Mouse (Mus musculus): ENCODE data around the gene Pitpnm2.

Gene Pitpnm2

DNA sequence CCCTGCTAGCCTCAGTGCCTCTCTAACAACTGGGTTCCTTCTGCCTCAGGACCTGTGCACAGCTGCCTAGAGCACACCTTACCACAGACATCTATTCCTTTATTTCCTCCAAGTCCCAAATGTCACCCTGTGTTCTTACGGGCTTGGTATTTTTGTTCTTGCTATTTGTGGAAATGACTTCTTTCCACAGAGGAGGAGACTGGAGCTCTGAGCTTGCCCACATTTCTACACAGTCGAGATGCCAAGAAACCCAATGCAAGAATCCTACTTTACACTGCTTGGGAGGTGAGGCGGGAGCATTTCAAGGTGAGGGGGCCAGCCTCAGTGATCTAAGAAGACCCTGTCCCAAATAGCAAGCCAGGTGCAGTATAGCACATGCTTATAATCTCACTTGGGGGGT is 164.0 kb downstream of the Pitpnm2 start:
- DNase-seq = no peak

DNA sequence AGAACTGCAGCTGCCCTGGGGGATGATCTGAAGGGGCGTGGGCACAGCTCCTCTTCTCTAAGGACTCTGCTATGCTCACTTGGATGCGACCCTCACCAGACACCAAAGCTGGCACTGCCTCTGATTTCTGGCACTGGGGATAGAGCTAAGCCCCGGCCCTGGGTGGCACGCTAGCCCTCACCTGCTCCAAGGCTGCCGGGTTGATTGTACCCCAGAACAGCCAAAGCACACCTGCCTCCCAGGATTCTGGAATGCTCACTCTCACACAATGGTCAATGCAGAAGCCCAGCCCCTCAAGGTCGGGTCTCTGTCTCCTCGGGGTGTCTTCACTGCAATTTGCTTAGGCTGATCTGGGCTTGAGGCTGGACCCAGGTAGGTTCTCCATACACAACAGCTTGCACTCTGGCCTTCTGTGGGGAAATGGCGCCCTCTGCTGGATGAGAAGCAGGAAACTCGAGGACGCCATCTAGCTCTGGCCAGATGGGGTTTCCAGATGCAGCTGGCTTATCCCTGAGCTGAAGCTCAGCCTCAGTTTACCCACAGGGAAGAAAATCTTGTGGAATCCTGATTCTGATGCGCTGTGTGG is 164.9 kb downstream of the Pitpnm2 start:
- DNase-seq = peak; percentile 82

DNA sequence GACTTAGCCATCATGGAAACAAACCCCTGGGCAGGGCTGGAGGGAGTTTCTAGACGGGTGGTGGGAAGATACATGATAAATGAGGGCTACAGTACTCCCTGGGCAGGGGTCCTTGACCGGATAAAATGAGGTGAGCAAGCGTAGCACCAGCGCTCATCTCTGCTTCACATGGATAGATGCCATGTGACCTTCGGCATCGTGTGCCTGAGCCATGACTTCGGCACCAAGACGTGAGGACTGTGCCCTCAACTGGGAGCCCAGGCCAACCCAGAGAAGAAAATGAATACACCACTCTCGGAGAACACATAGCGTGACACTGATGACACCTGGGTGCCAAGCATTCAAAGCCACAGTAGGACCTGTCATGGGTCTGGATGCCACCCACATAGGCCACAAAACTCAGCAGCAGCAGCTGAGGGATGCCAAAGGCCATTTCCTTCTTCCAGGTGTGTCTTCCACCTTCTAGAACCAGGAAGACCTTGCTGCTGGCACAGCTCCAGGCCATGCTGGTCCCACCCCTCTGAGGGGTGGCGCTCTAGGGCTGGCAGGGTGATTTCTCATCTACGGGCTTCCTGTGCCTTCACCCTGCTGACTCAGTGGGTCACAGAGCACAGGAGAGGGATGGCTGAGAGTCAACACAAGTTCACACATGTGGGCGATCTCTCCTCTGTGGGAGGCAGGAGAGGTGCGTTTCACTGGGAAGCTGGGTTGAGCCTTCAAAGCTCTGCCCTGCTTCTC is 165.5 kb downstream of the Pitpnm2 start:
- no peak for DNase-seq

DNA sequence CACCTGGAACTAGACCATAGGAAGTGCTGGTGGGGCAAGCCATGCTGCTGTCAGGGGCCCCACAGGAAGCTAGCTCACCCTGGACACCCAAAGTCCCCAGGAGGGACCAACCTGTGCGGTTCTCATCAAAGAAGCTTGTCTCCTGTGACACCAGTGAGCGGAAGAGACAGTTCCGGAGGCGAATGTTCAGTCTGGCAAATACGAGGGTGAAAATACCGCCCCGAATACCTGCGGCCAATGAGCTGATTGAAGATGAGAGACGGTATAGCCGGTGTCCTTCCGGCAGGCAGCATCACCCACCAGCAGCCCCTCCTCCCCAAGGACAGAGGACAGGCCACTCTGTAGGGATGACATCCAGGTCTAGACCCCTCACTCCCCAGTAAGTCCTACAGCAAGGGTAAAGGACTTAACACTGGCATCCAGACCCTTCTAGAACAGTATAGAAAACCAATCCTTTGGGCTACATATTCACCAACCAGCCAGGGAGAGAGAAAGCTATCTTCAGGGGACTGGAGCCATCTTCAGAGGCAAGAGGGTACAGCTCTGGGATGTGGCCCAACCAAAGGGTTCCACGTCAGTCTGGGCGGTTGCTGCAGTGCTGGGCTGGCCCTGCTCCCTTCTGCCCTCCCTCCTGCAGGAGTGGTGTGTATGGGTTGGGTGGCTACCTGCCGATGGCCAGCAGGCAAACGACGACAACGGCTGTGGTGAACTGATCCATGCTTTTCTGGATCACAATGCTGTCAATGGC is 166.4 kb downstream of the Pitpnm2 start:
- no peak for DNase-seq

DNA sequence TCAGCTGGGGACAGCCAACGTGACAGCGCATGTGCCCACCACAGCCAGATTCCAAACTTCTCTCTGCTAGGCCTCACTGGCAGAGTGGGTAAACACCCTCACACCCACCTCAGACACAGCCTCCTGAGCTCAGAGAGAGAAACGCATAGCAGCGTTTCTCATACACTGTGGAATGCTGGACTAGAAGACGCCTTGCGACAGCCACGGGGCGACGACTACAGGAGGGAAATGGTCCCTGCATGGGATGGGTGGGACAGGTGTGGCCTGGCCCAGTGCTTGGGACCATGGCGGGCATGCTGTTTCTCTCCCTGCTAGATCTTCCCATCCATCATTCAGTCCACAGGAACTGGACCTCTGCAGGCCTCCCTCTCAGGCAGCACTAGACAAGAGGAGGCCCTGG is 167.1 kb downstream of the Pitpnm2 start:
- DNase-seq = no peak

DNA sequence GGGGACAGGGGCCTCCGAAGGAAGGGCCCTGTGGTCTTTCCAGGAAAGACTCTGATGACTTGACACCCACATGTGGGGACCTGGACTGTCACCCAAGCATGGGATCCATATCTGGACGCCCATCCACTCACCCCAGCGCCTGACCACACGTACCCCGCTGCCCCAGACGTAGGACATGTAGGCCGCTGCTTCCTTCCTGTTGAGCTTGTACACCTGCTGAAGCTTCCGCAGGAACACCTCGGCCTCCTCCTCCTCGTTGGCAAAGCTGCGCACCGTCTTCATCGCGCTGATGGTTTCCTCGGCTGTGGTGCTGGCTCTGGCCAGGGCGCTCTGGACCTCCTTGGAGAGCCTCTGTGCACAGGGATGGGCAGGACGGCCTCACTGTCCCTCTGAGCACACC is 169.7 kb downstream of the Pitpnm2 start:
- no peak for DNase-seq

DNA sequence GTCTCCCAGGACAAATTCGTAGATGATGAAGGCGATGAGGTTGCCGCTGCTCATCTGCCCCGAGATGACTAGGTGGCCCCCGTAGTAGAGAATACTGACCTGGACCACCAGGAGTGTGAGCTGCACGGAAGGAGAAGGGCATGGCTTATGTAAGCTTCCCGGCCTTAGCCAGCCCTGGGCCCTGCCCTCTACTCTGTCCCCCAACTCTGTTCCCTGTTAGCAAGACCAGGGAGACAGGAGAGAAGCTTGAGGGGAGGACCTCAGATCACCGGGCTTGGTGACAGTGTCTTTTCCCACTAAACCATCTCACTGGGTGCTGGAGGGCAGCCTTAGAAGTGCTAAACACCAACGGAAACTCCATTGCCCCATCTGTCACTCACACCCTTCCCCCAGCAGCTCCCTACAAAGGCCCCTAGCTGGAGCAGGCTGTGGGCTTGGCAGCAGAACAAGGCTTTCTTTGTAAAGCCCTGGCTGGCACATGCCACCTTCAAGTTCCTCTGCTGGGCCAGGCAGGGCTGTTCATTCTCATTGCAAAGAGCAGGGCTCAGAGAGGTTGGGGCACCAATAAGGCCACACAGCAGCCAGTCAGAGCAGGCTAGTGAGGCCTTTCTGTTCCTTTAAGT is 170.7 kb downstream of the Pitpnm2 start:
- DNase-seq = peak; percentile 61

DNA sequence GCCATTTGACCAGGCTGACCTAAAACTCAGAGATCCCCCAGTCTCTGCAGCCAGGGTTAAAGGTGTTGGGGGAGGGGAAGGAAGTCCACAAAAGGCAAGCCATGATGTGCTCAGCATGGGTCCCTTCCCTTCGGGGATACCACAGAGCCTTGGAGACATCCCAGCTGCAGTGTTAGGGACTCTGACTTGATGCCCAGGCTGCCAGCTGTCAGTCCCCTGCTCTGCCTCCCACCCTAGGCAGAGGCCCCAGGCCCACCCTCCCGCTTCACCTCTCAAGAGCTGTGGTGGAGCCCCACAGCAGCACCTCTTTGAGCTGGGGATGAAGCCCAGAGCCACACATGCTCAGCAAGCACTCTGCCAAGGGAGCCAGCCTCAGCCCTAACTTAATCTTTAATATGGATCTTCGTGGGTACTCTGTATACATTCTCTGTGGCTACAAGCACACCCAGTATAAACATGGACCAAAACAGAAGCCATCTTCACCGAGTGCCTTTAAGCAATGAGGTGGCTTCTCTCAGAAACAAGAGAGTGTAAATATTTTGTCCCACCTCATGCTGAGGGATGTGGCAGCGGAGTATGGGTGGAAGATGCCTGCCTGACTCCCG is 171.6 kb downstream of the Pitpnm2 start:
- DNase-seq = no peak

DNA sequence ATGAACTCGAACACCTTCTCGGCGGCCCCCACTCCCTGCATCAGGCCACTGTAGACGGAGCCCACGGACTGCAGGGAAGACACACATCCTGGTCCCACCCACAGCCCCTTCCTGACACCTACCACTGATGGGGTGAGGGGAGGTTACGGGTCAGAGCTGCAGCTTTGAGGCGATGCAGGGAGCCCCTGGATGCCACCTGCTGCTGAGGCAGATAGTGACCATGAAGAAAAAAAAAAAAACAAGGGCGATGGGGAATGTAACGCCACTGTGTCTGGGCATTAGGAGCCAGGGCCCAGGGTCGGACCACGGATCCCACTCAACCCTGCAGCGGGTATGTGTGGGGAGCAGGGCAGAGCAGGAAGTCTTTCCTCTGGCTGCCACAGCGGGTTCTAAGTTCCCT is 172.3 kb downstream of the Pitpnm2 start:
- DNase-seq = no peak

DNA sequence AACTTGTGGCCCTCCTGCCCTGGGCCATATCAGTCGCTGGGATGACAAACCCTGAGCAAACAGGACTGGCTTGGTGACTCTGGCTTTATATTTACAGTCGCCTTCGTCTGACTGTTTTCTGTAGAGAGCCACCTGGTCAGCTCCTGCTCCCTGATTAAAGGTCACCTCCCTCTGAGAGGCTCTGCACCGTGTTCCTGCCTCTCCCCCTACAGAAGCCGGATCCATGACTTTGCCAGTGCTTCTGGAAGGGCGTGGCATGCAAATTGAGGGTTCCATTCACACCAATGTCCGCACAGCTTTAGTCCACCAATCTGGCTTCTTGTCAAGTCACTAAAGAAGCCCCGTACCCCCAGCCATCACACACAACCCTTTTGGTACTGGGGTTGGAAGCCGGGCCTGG is 173.0 kb downstream of the Pitpnm2 start:
- no peak for DNase-seq

DNA sequence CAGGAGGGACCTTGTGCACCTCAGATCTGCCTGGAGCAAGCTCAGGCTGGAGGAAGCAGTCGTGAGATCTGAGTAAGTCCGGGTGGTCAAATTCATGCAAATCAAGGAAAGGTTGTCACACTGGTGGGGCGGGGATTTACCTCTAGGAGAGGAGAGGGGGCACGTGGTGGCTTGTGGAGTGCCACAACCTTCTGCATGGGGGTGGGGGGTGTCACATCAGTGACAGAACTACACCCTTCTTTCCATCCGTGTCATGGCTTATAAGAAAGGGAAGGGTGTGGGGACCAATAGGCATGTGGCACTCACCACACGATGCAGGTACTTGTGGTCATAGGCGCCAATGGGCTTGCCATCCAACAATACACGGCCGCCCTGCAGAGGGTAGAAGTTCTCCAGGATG is 173.8 kb downstream of the Pitpnm2 start:
- DNase-seq = no peak

DNA sequence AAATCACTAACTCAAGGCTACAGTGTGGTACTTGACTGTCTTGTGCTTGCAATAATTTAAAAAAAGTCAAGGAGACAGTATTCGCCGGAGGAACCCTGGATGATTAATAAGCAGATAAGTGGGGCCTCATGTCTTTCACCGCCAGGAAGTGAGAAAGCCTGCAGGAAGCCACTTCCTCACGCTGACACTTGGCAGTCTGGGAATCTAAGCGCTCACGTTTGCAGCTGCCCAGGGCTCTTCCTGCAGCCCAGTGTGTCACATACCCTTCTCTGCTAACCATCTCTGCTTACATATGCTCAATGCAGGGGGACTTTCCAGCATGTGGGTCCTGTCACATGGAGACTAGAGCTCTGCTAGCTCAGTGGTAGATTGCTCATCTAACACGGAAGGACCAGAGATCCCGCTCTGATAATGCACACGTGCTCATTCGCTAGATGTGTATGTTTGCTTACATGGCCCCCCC is 174.7 kb downstream of the Pitpnm2 start:
- DNase-seq = no peak

DNA sequence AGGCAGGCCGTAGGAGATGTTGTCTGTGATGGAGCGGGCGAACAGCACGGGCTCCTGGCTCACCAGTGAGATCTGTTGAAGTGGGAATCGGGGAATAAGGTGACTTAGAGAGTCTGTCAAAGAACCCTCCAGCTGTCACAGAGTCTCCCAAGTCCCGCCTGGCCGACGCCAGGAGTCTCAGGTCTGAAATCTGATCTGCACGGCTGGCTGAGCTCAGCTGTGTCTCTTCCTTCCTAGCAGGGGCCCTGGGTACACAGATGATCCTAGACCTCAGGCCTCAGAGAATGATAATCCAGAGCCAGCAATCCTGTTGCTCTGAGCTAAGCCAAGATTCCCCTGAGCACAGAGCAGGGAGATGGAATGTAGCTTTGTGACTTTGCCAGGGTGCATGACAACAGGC is 175.9 kb downstream of the Pitpnm2 start:
- DNase-seq = no peak

DNA sequence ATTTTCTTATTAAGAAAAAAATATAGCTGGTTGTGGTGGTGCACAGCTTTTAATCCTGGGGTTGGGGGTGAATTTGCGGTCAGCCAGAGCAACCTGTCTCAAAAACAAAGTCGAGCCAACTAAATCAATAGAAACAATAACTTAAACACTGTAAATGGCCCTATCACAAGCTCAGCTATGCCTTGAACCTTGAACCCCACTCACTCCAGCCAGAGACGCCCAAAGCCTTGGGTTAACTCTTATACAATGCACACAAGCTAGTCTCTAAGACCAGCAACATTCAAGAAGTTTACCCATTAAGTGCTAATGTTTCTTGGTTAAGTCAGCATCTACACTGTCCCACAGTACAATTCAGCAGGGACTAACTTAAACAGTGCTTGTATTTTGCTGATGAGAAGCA is 179.9 kb downstream of the Pitpnm2 start:
- no peak for DNase-seq

All from right cerebral cortex, postnatal 14 days (tissue).